Mouse (Mus musculus): ENCODE results near the gene Gan. TPM values are rescaled to one million over a fixed set of nuclear protein-coding genes. Genes with fewer than 3 reads are reported as not detected.

The Gan gene
- polyA plus RNA-seq (2012; rRNA removed) (1.4 and 1.6 TPM in 2 replicates), polyA plus RNA-seq (2014; fragmentation: Nextera tagmentation; extraction: Ambion mirVana) (0.62 and 0.77 TPM in 2 replicates)

DNA sequence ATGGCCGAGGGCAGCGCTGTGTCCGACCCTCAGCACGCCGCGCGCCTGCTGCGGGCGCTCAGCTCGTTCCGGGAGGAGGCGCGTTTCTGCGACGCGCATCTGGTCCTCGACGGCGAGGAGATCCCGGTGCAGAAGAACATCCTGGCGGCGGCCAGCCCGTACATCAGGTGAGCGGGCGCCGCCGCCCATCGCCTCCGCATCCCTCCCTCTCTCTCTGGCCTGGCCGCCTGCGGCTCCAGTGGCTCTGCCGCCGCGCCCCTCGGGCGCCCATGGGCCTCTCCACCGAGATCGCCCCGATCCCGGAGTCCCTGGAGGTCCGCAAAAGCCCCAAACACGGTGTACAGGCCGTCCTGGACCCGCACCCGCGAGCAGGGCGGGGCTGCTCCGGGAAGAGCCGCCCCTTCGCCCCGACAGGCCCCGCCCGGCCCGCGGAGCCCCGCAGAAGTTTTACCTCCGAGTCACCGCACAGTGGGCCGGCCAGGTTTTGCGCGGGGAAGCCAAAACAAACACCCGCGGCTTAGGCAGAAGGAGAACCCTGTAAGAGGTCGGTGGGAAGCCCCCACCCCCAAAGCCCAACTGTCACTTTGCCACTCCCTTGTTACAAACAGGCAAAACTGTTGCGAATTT, at the start of gene Gan:
Gan (plus strand) TSS at position 1 of the 627 bp plus-strand sequence.
- WGBS (ENCODE audit: insufficient replicate concordance) = under 1% methylated on average over 65 of the region's 65 CpGs
- H3K4me1 ChIP-seq (replicated peaks; ENCODE audit: control insufficient read depth in 2 of 2, insufficient read depth in 2 of 2, low read length in 1 of 2) = peaks cover 9 to 21% of the 10 kb centered on the region in 2 experiments
- DNase-seq (ENCODE audit: low read depth in 3 of 3, low spot score in 3 of 3) (peak; percentile 39 to 48 (median 41)), ATAC-seq (ENCODE audit: insufficient read depth) (peak; percentile 78)
- H3K4me2 ChIP-seq (ENCODE audit: low read depth) = peak within 1 kb of the TSS; percentile 99
- no peaks in the 10 kb centered on the region for H3K27me3 ChIP-seq (ENCODE audit: control insufficient read depth, insufficient read depth, low read length)
- H3K36me3 ChIP-seq (replicated peaks; ENCODE audit: control insufficient read depth, insufficient read depth, low read depth) = no peaks in the 10 kb centered on the region
- peak within 1 kb of the TSS; percentile 66 for H3K27ac ChIP-seq
- peak within 1 kb of the TSS; percentile 86 for H3K9ac ChIP-seq (replicated peaks)
- TF ChIP-seq CTCF (IDR thresholded peaks at IDR 0.05; ENCODE audit: low read depth) (no peak), EP300 (IDR thresholded peaks at IDR 0.05; ENCODE audit: low read depth) (no peak)
- H3K4me3 ChIP-seq (ENCODE audit: insufficient read depth in 1 of 2, low read depth in 2 of 2, low read length in 2 of 2) = peak within 1 kb of the TSS; percentile 80 to 91
- H3K9me3 ChIP-seq (ENCODE audit: control insufficient read depth, low read length) = no peaks in the 10 kb centered on the region

DNA sequence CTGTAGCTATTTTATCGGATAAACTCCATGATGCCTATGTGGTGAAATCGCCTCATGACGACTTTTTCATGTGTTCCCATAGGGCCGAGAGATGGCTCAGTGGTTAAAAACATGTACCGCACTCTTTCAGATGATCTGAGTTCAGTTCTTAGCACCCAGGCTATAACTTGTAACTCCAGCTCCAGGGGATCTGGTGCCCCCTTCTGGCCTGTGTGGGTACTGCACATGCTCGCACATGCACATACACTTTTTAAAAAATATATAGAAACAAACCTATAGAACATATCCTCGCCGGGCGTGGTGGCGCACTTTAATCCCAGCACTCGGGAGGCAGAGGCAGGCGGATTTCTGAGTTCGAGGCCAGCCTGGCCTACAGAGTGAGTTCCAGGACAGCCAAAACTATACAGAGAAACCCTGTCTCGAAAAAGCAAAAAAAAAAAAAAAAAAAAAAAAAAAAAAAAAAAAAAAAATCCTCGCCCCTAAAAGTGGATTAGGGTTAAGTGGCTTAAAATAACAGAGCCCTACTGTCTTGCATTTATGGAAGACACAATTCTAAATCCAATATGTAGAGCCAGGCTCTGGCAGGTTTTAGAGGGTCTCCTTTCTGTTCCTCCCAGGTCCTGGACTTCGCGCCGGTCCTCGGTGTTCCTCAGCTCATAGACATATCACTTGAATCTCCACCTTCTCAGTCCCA, 48.8 kb upstream of the Gan start:
- no peaks in the 10 kb centered on the region for H3K4me1 ChIP-seq (replicated peaks; ENCODE audit: control insufficient read depth in 2 of 2, insufficient read depth in 2 of 2, low read length in 1 of 2)
- H3K4me3 ChIP-seq (ENCODE audit: insufficient read depth in 1 of 2, low read depth in 2 of 2, low read length in 2 of 2) = no peak overlapping the region
- H3K4me2 ChIP-seq (ENCODE audit: low read depth) = no peak overlapping the region
- ATAC-seq (ENCODE audit: insufficient read depth) (no peak), DNase-seq (ENCODE audit: low read depth in 3 of 3, low spot score in 3 of 3) (no peak)
- no peak overlapping the region for H3K27ac ChIP-seq
- H3K36me3 ChIP-seq (replicated peaks; ENCODE audit: control insufficient read depth, insufficient read depth, low read depth) = no peaks in the 10 kb centered on the region; the same call in 1 of the 2 replicates
- H3K9ac ChIP-seq (replicated peaks) = no peak overlapping the region
- H3K9me3 ChIP-seq (ENCODE audit: control insufficient read depth, low read length) = no peaks in the 10 kb centered on the region
- 81% methylated on average over 19 of the region's 19 CpGs for WGBS (ENCODE audit: insufficient replicate concordance)
- no peaks in the 10 kb centered on the region for H3K27me3 ChIP-seq (ENCODE audit: control insufficient read depth, insufficient read depth, low read length)
- TF ChIP-seq EP300 (IDR thresholded peaks at IDR 0.05; ENCODE audit: low read depth) = no peak
- peak; percentile 71 for TF ChIP-seq CTCF (IDR thresholded peaks at IDR 0.05; ENCODE audit: low read depth)

DNA sequence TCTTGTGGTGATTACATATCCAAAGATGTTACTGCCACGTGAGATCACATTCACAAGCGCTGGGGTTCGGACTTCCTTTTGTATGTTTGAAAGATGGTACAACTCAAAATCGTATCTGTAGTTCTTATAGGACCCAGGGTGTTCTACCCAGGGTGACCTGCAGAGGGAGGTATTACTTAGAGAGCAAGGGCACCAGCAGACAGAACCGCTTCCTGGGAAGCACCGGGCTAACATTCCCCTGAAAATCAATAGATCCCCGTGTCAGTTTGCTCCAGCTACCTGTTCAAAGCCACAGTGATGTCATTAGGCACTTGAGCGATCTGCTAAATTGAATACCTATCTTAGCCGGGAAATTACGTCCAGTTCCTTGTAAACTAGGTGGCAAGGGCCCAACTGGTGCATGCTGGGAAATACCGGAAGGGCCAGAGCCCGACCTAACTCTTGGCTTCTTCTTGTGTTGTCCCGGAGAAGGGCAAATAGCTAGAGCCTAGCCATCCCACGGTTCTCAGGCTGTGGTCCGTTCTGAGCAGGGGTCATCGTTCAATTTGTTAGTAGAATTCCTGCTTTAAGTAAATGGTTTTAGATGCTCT, 48.0 kb upstream of the Gan start:
- ATAC-seq (ENCODE audit: insufficient read depth) = no peak
- DNase-seq (ENCODE audit: low read depth in 3 of 3, low spot score in 3 of 3) = peak; percentile 31 to 45 (median 43)
- Histone ChIP-seq H3K4me1 (replicated peaks; ENCODE audit: control insufficient read depth in 2 of 2, insufficient read depth in 2 of 2, low read length in 1 of 2) (no peaks in the 10 kb centered on the region), H3K9ac (replicated peaks) (no peak overlapping the region), H3K36me3 (replicated peaks; ENCODE audit: control insufficient read depth, insufficient read depth, low read depth) (no peaks in the 10 kb centered on the region; the same call in 1 of the 2 replicates), H3K4me3 (ENCODE audit: insufficient read depth in 1 of 2, low read depth in 2 of 2, low read length in 2 of 2) (no peak overlapping the region), H3K27me3 (ENCODE audit: control insufficient read depth, insufficient read depth, low read length) (no peaks in the 10 kb centered on the region), H3K9me3 (ENCODE audit: control insufficient read depth, low read length) (no peaks in the 10 kb centered on the region), H3K4me2 (ENCODE audit: low read depth) (no peak overlapping the region), H3K27ac (no peak overlapping the region)
- TF ChIP-seq EP300 (IDR thresholded peaks at IDR 0.05; ENCODE audit: low read depth) (no peak), CTCF (IDR thresholded peaks at IDR 0.05; ENCODE audit: low read depth) (peak; percentile 72)
- 41% methylated on average over 16 of the region's 16 CpGs for WGBS (ENCODE audit: insufficient replicate concordance)

DNA sequence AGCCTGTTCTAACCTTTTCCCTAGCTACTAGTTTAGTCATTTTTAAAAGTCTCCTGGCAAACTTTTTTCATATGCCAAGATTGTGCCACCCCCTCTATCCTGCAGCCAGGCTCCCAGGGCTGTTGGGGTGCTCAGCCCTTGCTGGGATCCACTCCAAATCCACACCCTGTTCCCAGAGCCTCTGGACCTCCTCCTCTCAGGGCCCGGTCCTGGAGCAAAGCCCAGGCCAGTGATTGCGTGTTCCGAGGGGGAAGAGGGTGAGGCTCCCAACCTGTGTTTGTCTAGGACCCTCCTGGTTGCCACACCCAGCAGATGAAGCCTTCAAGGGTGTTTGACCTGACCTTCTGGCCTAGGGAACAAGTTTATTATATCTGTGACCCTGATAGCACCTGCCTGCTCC, 46.3 kb upstream of the Gan start:
- Histone ChIP-seq H3K27me3 (ENCODE audit: control insufficient read depth, insufficient read depth, low read length) (no peaks in the 10 kb centered on the region), H3K9ac (replicated peaks) (no peak overlapping the region), H3K4me1 (replicated peaks; ENCODE audit: control insufficient read depth in 2 of 2, insufficient read depth in 2 of 2, low read length in 1 of 2) (peaks cover 8 to 13% of the 10 kb centered on the region in 2 experiments), H3K36me3 (replicated peaks; ENCODE audit: control insufficient read depth, insufficient read depth, low read depth) (no peaks in the 10 kb centered on the region; the same call in 1 of the 2 replicates), H3K9me3 (ENCODE audit: control insufficient read depth, low read length) (no peaks in the 10 kb centered on the region), H3K4me3 (ENCODE audit: insufficient read depth in 1 of 2, low read depth in 2 of 2, low read length in 2 of 2) (no peak overlapping the region), H3K4me2 (ENCODE audit: low read depth) (no peak overlapping the region), H3K27ac (no peak overlapping the region)
- DNase-seq (ENCODE audit: low read depth in 3 of 3, low spot score in 3 of 3) = no peak
- no peak for ATAC-seq (ENCODE audit: insufficient read depth)
- TF ChIP-seq EP300 (IDR thresholded peaks at IDR 0.05; ENCODE audit: low read depth) = no peak
- no peak for TF ChIP-seq CTCF (IDR thresholded peaks at IDR 0.05; ENCODE audit: low read depth)
- 74% methylated on average over 3 of the region's 3 CpGs for WGBS (ENCODE audit: insufficient replicate concordance)

DNA sequence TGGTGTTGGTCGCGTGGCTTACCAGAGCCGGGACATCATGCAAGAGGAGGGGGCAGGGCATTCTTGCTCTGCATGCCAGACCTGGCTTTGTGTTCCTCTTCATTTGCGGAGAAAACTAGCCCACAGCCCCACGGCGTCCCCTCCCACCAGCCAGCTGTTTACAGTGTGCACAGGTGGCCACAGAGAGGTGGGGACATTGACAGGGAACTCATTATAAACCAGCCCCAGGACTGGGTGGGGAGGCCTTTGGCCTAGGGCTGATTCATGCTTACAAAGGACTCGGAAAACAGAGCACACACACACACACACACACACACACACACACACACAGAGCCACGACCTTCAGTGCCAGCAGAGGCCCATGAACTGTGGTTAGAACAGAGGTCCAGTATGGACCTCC, 45.7 kb upstream of the Gan start:
- no peak for ATAC-seq (ENCODE audit: insufficient read depth)
- Histone ChIP-seq H3K9me3 (ENCODE audit: control insufficient read depth, low read length) (no peaks in the 10 kb centered on the region), H3K4me1 (replicated peaks; ENCODE audit: control insufficient read depth in 2 of 2, insufficient read depth in 2 of 2, low read length in 1 of 2) (peaks cover 8 to 13% of the 10 kb centered on the region in 2 experiments), H3K4me2 (ENCODE audit: low read depth) (no peak overlapping the region), H3K4me3 (ENCODE audit: insufficient read depth in 1 of 2, low read depth in 2 of 2, low read length in 2 of 2) (no peak overlapping the region), H3K36me3 (replicated peaks; ENCODE audit: control insufficient read depth, insufficient read depth, low read depth) (no peaks in the 10 kb centered on the region; the same call in 1 of the 2 replicates), H3K9ac (replicated peaks) (no peak overlapping the region), H3K27ac (no peak overlapping the region), H3K27me3 (ENCODE audit: control insufficient read depth, insufficient read depth, low read length) (no peaks in the 10 kb centered on the region)
- DNase-seq (ENCODE audit: low read depth in 3 of 3, low spot score in 3 of 3) = no peak
- TF ChIP-seq CTCF (IDR thresholded peaks at IDR 0.05; ENCODE audit: low read depth) (no peak), EP300 (IDR thresholded peaks at IDR 0.05; ENCODE audit: low read depth) (no peak)
- WGBS (ENCODE audit: insufficient replicate concordance) = 35% methylated on average over 8 of the region's 8 CpGs
